Mouse (Mus musculus) forebrain, postnatal 0 days (tissue): ENCODE data around the gene Cisd3. TPM values are rescaled to one million over a fixed set of nuclear protein-coding genes. Genes with fewer than 3 reads are reported as not detected.
A peak's percentile ranks its signal among the peaks of the same experiment; 100 is the strongest.

Source experiments
- ATAC-seq: fragments of 200-750 bp; cut with Nextera tagmentation; 2 replicates; pipeline ENCODE4 v1.8.0; 2017; ENCODE audit warnings: mild to moderate bottlenecking, moderate library complexity
- DNase-seq: peaks from one replicate; pipeline ENCODE4 v3.0.0-alpha.2; 2015
- H3K27ac ChIP-seq: fragments of 300-500 bp; sonication (generic); 2 replicates; pipeline ENCODE4 v1.5.1; 2014; ENCODE audit warnings: low read depth, mild to moderate bottlenecking, antibody characterized with exemption, low read length, moderate library complexity, mixed read lengths
- H3K27me3 ChIP-seq: fragments of 300-500 bp; sonication (generic); 2 replicates; pipeline ENCODE4 v1.6.1; 2014; ENCODE audit warnings: mild to moderate bottlenecking, low read length, mixed read lengths; ENCODE audit not compliant: insufficient read depth
- H3K36me3 ChIP-seq: fragments of 300-500 bp; sonication (generic); 2 replicates; pipeline ENCODE4 v1.6.1; 2014; ENCODE audit warnings: mild to moderate bottlenecking, moderate library complexity; ENCODE audit not compliant: insufficient read depth
- H3K4me1 ChIP-seq: fragments of 300-500 bp; sonication (generic); 2 replicates; pipeline ENCODE4 v1.6.1; 2014; ENCODE audit warnings: antibody characterized with exemption; ENCODE audit not compliant: insufficient read depth
- H3K4me2 ChIP-seq: fragments of 300-500 bp; sonication (generic); 2 replicates; pipeline ENCODE4 v1.6.1; 2014; ENCODE audit warnings: low read depth, mild to moderate bottlenecking, moderate library complexity
- H3K4me3 ChIP-seq: fragments of 300-500 bp; sonication (generic); 2 replicates; pipeline ENCODE4 v1.5.1; 2014; ENCODE audit warnings: low read depth, low read length, mixed read lengths
- H3K9ac ChIP-seq: fragments of 300-500 bp; sonication (generic); 2 replicates; pipeline ENCODE4 v1.6.1; 2014; ENCODE audit warnings: mild to moderate bottlenecking
- H3K9me3 ChIP-seq: fragments of 300-500 bp; sonication (generic); 2 replicates; pipeline ENCODE4 v1.6.1; 2016; ENCODE audit warnings: low read length
- CTCF ChIP-seq: sonication (generic); IDR thresholded peaks from 2 replicates; pipeline ENCODE4 v1.5.1; 2016; ENCODE audit warnings: antibody characterized with exemption, control low read depth, low read depth
- whole genome bisulfite sequencing: fragments of 180-500 bp; shearing (Covaris S2); extraction: QIAGEN DNeasy Blood & Tissue Kit; methylation state at CpG from one replicate; pipeline ENCODE4 v1.1.7; 2014; 5-methylcytosine and 5-hydroxymethylcytosine counted together
- polyA plus RNA-seq: library from polyadenylated mRNA; unstranded; fragments of >200 nt; fragmentation: Nextera tagmentation; extraction: Ambion mirVana; gene quantifications from 2 replicates; pipeline ENCODE4 v1.2.1, GENCODE M21; 2015
- total RNA-seq: library from RNA; depleted of rRNA; stranded (reverse); fragments of >200 nt; gene quantifications from 2 replicates; pipeline ENCODE4 v1.2.3, GENCODE M21; 2014

Cisd3 gene
- total and polyA plus RNA-seq, 2 experiments from 2014 or later: 15.5 to 27.2 TPM

DNA sequence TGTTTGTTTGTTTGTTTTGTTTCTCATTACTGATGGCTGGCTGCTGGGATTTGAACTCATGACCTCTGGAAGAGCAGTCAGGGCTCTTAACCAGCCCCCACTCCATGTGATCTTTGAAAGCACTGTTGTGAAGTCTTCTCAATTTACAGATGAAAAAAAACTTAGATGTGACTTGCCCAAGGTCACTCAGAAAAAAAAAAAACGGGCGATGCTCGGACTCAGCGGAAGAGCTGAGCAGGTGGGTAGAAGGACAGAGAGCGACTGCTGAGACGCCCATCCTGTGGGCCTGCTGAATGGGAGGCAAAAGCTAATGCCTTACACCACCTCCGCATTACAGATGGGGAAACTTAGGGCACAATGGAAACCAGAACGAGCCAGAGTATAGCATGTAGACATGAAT lies 11.0 kb downstream of the Cisd3 start:
- H3K36me3 ChIP-seq: peaks cover 16% of the 10 kb centered on the region
- 63% methylated on average over 8 of the region's 8 CpGs for WGBS
- H3K27ac ChIP-seq: peak overlapping the region; percentile 15; the same call in 1 of the 2 replicates
- H3K9ac ChIP-seq: peak overlapping the region; percentile 35; the same call in 1 of the 2 replicates
- no peak for ATAC-seq
- TF ChIP-seq CTCF: no peak
- DNase-seq: no peak
- peak overlapping the region; percentile 71 for H3K4me2 ChIP-seq
- H3K4me3 ChIP-seq: no peak overlapping the region
- H3K9me3 ChIP-seq: no peaks in the 10 kb centered on the region
- no peaks in the 10 kb centered on the region for H3K27me3 ChIP-seq
- H3K4me1 ChIP-seq: peaks cover 34% of the 10 kb centered on the region

GRCm38 (mm10) chr11:97697199-97697890 lies 11.7 kb downstream of the Cisd3 start:
- Histone ChIP-seq H3K27me3 (no peaks in the 10 kb centered on the region), H3K4me3 (peak overlapping the region; percentile 92), H3K27ac (peak overlapping the region; percentile 95; the same call in 1 of the 2 replicates), H3K9ac (peak overlapping the region; percentile 98), H3K9me3 (no peaks in the 10 kb centered on the region), H3K36me3 (peaks cover 9% of the 10 kb centered on the region), H3K4me2 (peak overlapping the region; percentile 71), H3K4me1 (peaks cover 39% of the 10 kb centered on the region)
- WGBS: 44% methylated on average over 11 of the region's 11 CpGs
- TF ChIP-seq CTCF: no peak
- no peak for DNase-seq
- ATAC-seq: no peak

DNA sequence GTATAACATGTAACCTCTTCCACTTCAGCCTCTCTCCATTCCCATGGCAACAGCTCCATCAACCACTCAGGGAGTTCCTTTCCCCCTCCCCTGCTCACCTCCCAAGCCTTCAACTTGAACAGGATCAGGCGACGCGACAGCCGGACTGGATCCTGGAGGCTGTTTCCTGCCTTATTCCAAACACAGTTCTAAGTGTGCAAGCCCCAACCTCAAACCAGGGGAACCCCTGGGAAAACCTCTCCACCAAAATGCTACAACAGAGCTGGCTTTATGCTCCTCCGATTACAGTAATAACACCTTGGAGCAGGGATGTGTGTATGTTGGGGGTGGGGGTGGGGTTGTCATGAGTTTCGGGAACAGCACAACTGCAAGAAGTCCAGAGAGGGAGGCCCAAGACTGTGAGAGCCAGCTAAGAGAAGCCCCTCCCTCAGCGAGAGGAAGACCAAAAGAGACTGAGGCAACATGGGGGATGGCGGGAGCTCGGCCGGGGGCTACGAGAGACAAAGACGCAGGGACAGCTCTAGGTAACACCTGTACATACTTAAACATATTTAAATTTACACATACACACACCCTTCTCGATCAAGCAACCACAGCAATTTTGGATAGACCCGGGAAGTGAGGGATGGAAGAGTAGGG lies 12.4 kb downstream of the Cisd3 start:
- no peaks in the 10 kb centered on the region for H3K27me3 ChIP-seq
- ATAC-seq (no peak), DNase-seq (peak; percentile 36)
- peak overlapping the region; percentile 95 for H3K27ac ChIP-seq
- peaks cover 2% of the 10 kb centered on the region; the same call in 1 of the 2 replicates for H3K36me3 ChIP-seq
- peaks cover 39% of the 10 kb centered on the region for H3K4me1 ChIP-seq
- no peak for TF ChIP-seq CTCF
- H3K9me3 ChIP-seq: no peaks in the 10 kb centered on the region
- peak overlapping the region; percentile 71 for H3K4me2 ChIP-seq
- H3K9ac ChIP-seq: peak overlapping the region; percentile 98
- under 1% methylated on average over 14 of the region's 14 CpGs for WGBS
- peak overlapping the region; percentile 92 for H3K4me3 ChIP-seq

- peak overlapping the region; percentile 98 for H3K9ac ChIP-seq
- H3K36me3 ChIP-seq: no peaks in the 10 kb centered on the region
- 1% methylated on average over 57 of the region's 63 CpGs for WGBS
- H3K4me1 ChIP-seq: peaks cover 40% of the 10 kb centered on the region
- TF ChIP-seq CTCF: peak; percentile 64
- H3K4me3 ChIP-seq: peak overlapping the region; percentile 92
- H3K9me3 ChIP-seq: no peaks in the 10 kb centered on the region
- H3K27ac ChIP-seq: peak overlapping the region; percentile 95
- no peak for ATAC-seq
- peak overlapping the region; percentile 71 for H3K4me2 ChIP-seq
- H3K27me3 ChIP-seq: no peaks in the 10 kb centered on the region
- peak; percentile 66 for DNase-seq
Measured at GRCm38 (mm10) chr11:97698741-97699611, 13.3 kb downstream of the Cisd3 start.

- H3K9ac ChIP-seq: peak overlapping the region; percentile 98
- 0% methylated on average over 5 of the region's 9 CpGs for WGBS
- peak overlapping the region; percentile 92 for H3K4me3 ChIP-seq
- H3K36me3 ChIP-seq: no peaks in the 10 kb centered on the region
- peak overlapping the region; percentile 95 for H3K27ac ChIP-seq
- peak overlapping the region; percentile 71 for H3K4me2 ChIP-seq
- peak; percentile 32 for ATAC-seq
- TF ChIP-seq CTCF: no peak
- H3K27me3 ChIP-seq: no peaks in the 10 kb centered on the region
- peak; percentile 94 for DNase-seq
- peaks cover 45% of the 10 kb centered on the region for H3K4me1 ChIP-seq
- H3K9me3 ChIP-seq: no peaks in the 10 kb centered on the region
Measured at GRCm38 (mm10) chr11:97699626-97700002, 14.0 kb downstream of the Cisd3 start.

DNA sequence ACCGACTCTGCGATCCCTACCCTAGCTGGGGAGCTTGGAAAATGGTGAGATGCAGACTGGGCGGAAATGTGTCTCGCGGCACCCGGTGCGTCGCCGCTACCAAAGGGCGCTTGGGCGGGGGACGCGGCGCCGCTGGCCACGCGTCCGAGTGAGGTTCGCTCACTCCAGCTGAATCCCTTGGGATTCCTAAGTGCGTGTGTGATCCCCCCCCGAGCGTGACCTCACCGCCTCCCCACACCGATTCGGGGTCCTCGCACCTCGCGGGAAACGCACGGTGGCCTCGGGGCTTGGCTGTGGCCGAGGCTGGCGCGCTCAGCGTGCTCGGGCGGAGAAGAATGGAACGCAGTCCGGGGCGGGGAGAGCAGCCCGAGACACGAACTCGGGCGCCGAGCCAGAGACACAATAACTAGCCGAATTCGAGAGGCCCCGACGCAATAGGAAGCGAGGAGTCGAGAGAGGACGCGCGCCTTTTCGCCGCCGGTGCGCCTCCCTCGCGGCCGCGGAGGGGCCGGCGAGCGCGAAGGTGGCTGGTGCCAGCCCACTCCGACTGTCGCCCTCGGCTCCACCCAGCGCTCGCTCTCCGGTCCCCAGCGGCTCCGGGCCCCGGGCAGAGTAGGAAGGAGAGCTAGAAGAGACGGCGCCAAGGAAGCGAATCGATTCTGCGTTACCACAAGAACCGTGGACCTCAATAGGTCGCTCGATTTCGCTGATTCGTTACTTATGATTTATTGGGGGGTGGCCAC lies 14.5 kb downstream of the Cisd3 start, which contains the start of gene Pcgf2:
Gene Pcgf2, minus strand, starts transcription at position 495 of the 743 bp plus-strand sequence.
- ATAC-seq: peak; percentile 6

More for the DNA sequence above, 14.5 kb downstream of the Cisd3 start, which contains the start of gene Pcgf2:
- Histone ChIP-seq H3K4me1 (peaks cover 41% of the 10 kb centered on the region), H3K4me2 (peak within 1 kb of the TSS; percentile 71), H3K27ac (peak within 1 kb of the TSS; percentile 95), H3K9ac (peak within 1 kb of the TSS; percentile 98), H3K27me3 (no peaks in the 10 kb centered on the region), H3K36me3 (no peaks in the 10 kb centered on the region), H3K9me3 (no peaks in the 10 kb centered on the region), H3K4me3 (peak within 1 kb of the TSS; percentile 92)
- peak; percentile 85 for DNase-seq
- 1% methylated on average over 85 of the region's 85 CpGs for WGBS
- TF ChIP-seq CTCF: peak; percentile 9; the same call in 1 of the 2 replicates
